Mouse (Mus musculus): ENCODE data around the gene Lrg1.

The Lrg1 gene

GRCm38 (mm10) chr17:56134463-56134971 is 12.7 kb upstream of the Lrg1 start:
- peak; percentile 69 to 73 for DNase-seq

- peak; percentile 84 to 86 for DNase-seq
Observed at GRCm38 (mm10) chr17:56133457-56134363, 11.9 kb upstream of the Lrg1 start.

- DNase-seq = peak; percentile 63 to 72
Observed at GRCm38 (mm10) chr17:56132661-56133060, 10.9 kb upstream of the Lrg1 start.

GRCm38 (mm10) chr17:56131814-56132213 is 10.0 kb upstream of the Lrg1 start:
- peak; percentile 50 to 67 for DNase-seq

- no peak for DNase-seq
Observed at GRCm38 (mm10) chr17:56131136-56131535, 9.3 kb upstream of the Lrg1 start.

- DNase-seq = no peak
Observed at GRCm38 (mm10) chr17:56128246-56128645, 6.4 kb upstream of the Lrg1 start.

GRCm38 (mm10) chr17:56126175-56126574 is 4.4 kb upstream of the Lrg1 start:
- DNase-seq = no peak

- DNase-seq = no peak
Observed at GRCm38 (mm10) chr17:56125276-56125630, 3.5 kb upstream of the Lrg1 start.

- peak; percentile 40 to 44 for DNase-seq
Observed at GRCm38 (mm10) chr17:56124377-56125275, 2.8 kb upstream of the Lrg1 start.

- DNase-seq = no peak
Observed at GRCm38 (mm10) chr17:56123681-56124340, 2.0 kb upstream of the Lrg1 start.

- no peak for DNase-seq
Observed at GRCm38 (mm10) chr17:56123161-56123560, 1.4 kb upstream of the Lrg1 start.

GRCm38 (mm10) chr17:56119981-56120880 is 1.6 kb downstream of the Lrg1 start:
- peak; percentile 59 to 73 for DNase-seq

- DNase-seq = no peak
Observed at GRCm38 (mm10) chr17:56119431-56119830, 2.4 kb downstream of the Lrg1 start.

- peak; percentile 66 to 76 for DNase-seq
Observed at GRCm38 (mm10) chr17:56117251-56117710, 4.5 kb downstream of the Lrg1 start, which contains the start of gene Plin5. Gene Plin5, minus strand, starts transcription at chr17:56117596.

GRCm38 (mm10) chr17:56116193-56116592 is 5.6 kb downstream of the Lrg1 start:
- DNase-seq = no peak

- no peak for DNase-seq
Observed at GRCm38 (mm10) chr17:56112743-56113142, 9.1 kb downstream of the Lrg1 start.

GRCm38 (mm10) chr17:56111864-56112263 is 9.9 kb downstream of the Lrg1 start:
- DNase-seq = peak; percentile 34 to 69

GRCm38 (mm10) chr17:56111021-56111420 is 10.8 kb downstream of the Lrg1 start:
- DNase-seq = no peak

GRCm38 (mm10) chr17:56110571-56110970 is 11.2 kb downstream of the Lrg1 start:
- no peak for DNase-seq

- DNase-seq = no peak
Observed at GRCm38 (mm10) chr17:56109219-56110051, 12.4 kb downstream of the Lrg1 start, which contains the start of gene Plin4. Gene Plin4, minus strand, starts transcription at chr17:56109803.

Measured in lung, adult 18-20 months (tissue).